Mouse (Mus musculus) stomach, embryonic 16.5 days (tissue): ENCODE measurements around the gene Pde1a. TPM values are rescaled to one million over a fixed set of nuclear protein-coding genes. Genes with fewer than 3 reads are reported as not detected.

Experiments used
- ATAC-seq: fragments of 200-750 bp; cut with Nextera tagmentation; 2 replicates; pipeline ENCODE4 v1.8.0; 2017; ENCODE audit warnings: moderate number of reproducible peaks, moderate TSS enrichment; ENCODE audit not compliant: insufficient read depth, low FRiP score
- H3K27ac ChIP-seq: fragments of 300-500 bp; sonication (generic); 2 replicates; pipeline ENCODE4 v1.5.1; 2014; ENCODE audit warnings: low read length
- H3K27me3 ChIP-seq: fragments of 300-500 bp; sonication (generic); 2 replicates; pipeline ENCODE4 v1.6.1; 2014; ENCODE audit warnings: low read length, control low read depth, mixed read lengths; ENCODE audit not compliant: control insufficient read depth, insufficient read depth
- H3K36me3 ChIP-seq: fragments of 300-500 bp; sonication (generic); 2 replicates; pipeline ENCODE4 v1.6.1; 2014; ENCODE audit warnings: low read length; ENCODE audit not compliant: control insufficient read depth, insufficient read depth
- H3K4me1 ChIP-seq: fragments of 300-500 bp; sonication (generic); 2 replicates; pipeline ENCODE4 v1.6.1; 2014; ENCODE audit warnings: low read length, control low read depth, mixed read lengths; ENCODE audit not compliant: control insufficient read depth, insufficient read depth
- H3K4me2 ChIP-seq: fragments of 300-500 bp; sonication (generic); 2 replicates; pipeline ENCODE4 v1.6.1; 2014; ENCODE audit warnings: low read depth, low read length, mixed read lengths
- H3K4me3 ChIP-seq: fragments of 300-500 bp; sonication (generic); replicated peaks from 2 replicates; pipeline ENCODE4 v1.5.1; 2014; ENCODE audit warnings: mild to moderate bottlenecking, low read length
- H3K9ac ChIP-seq: fragments of 300-500 bp; sonication (generic); 2 replicates; pipeline ENCODE4 v1.6.1; 2014; ENCODE audit warnings: low read length
- H3K9me3 ChIP-seq: fragments of 300-500 bp; sonication (generic); replicated peaks from 2 replicates; pipeline ENCODE4 v1.6.1; 2016; ENCODE audit warnings: low read length, control low read depth; ENCODE audit not compliant: control insufficient read depth
- WGBS: fragments of 180-500 bp; shearing (Covaris S2); extraction: QIAGEN DNeasy Blood & Tissue Kit; methylation state at CpG from one replicate; pipeline ENCODE4 v1.1.7; 2014; 5-methylcytosine and 5-hydroxymethylcytosine counted together
- polyA plus RNA-seq: library from polyadenylated mRNA; unstranded; fragments of >200 nt; fragmentation: Nextera tagmentation; extraction: Ambion mirVana; gene quantifications from 2 replicates; pipeline ENCODE4 v1.2.1, GENCODE M21; 2015

The Pde1a gene
- polyA plus RNA-seq, 1 experiment from 2014 or later, result 37.7 TPM

- Histone ChIP-seq H3K4me2 (no peak overlapping the region), H3K27me3 (no peaks in the 10 kb centered on the region), H3K4me1 (no peaks in the 10 kb centered on the region), H3K9me3 (no peaks in the 10 kb centered on the region), H3K36me3 (no peaks in the 10 kb centered on the region), H3K4me3 (no peak overlapping the region), H3K27ac (no peak overlapping the region), H3K9ac (no peak overlapping the region)
- WGBS, result 72% methylated on average over 1 of the region's 1 CpGs
- no peak for ATAC-seq
These were observed 103.7 kb downstream of the Pde1a start for GRCm38 (mm10) chr2:80025597-80025996.

GRCm38 (mm10) chr2:80025038-80025437 is 104.2 kb downstream of the Pde1a start:
- Histone ChIP-seq H3K27ac (no peak overlapping the region), H3K4me2 (no peak overlapping the region), H3K4me1 (no peaks in the 10 kb centered on the region), H3K9me3 (no peaks in the 10 kb centered on the region), H3K4me3 (no peak overlapping the region), H3K36me3 (no peaks in the 10 kb centered on the region), H3K27me3 (no peaks in the 10 kb centered on the region), H3K9ac (no peak overlapping the region)
- 47% methylated on average over 1 of the region's 1 CpGs for WGBS
- ATAC-seq, result no peak

- H3K4me3 ChIP-seq, result no peak overlapping the region
- 63% methylated on average over 3 of the region's 3 CpGs for WGBS
- H3K9ac ChIP-seq, result no peak overlapping the region
- H3K9me3 ChIP-seq, result no peaks in the 10 kb centered on the region
- ATAC-seq, result no peak; the same call in 1 of the 2 replicates
- H3K36me3 ChIP-seq, result no peaks in the 10 kb centered on the region
- H3K4me1 ChIP-seq, result peaks cover 7% of the 10 kb centered on the region
- H3K27me3 ChIP-seq, result no peaks in the 10 kb centered on the region
- H3K27ac ChIP-seq, result no peak overlapping the region
- no peak overlapping the region for H3K4me2 ChIP-seq
These were observed 115.1 kb downstream of the Pde1a start for GRCm38 (mm10) chr2:80014161-80014560.

- H3K27ac ChIP-seq, result peak overlapping the region; percentile 68; the same call in 1 of the 2 replicates
- 39% methylated on average over 4 of the region's 4 CpGs for WGBS
- peak; percentile 73; the same call in 1 of the 2 replicates for ATAC-seq
These were observed 116.2 kb downstream of the Pde1a start for GRCm38 (mm10) chr2:80013060-80013459.

GRCm38 (mm10) chr2:79999168-79999567 is 130.1 kb downstream of the Pde1a start:
- Histone ChIP-seq H3K27ac (no peak overlapping the region), H3K36me3 (no peaks in the 10 kb centered on the region), H3K27me3 (no peaks in the 10 kb centered on the region), H3K4me3 (no peak overlapping the region), H3K4me1 (no peaks in the 10 kb centered on the region), H3K9me3 (no peaks in the 10 kb centered on the region), H3K9ac (no peak overlapping the region), H3K4me2 (no peak overlapping the region)
- WGBS, result 78% methylated on average over 3 of the region's 3 CpGs
- ATAC-seq, result no peak

More at GRCm38 (mm10) chr2:80013060-80013459, 116.2 kb downstream of the Pde1a start:
- Histone ChIP-seq H3K9me3 (no peaks in the 10 kb centered on the region), H3K27me3 (no peaks in the 10 kb centered on the region), H3K4me1 (peaks cover 7% of the 10 kb centered on the region), H3K4me3 (no peak overlapping the region), H3K36me3 (no peaks in the 10 kb centered on the region), H3K4me2 (no peak overlapping the region), H3K9ac (no peak overlapping the region)

GRCm38 (mm10) chr2:79998460-79998859 is 130.8 kb downstream of the Pde1a start:
- Histone ChIP-seq H3K4me3 (no peak overlapping the region), H3K27me3 (no peaks in the 10 kb centered on the region), H3K4me1 (no peaks in the 10 kb centered on the region), H3K9ac (no peak overlapping the region), H3K27ac (no peak overlapping the region), H3K9me3 (no peaks in the 10 kb centered on the region), H3K4me2 (no peak overlapping the region), H3K36me3 (no peaks in the 10 kb centered on the region)
- 70% methylated on average over 2 of the region's 2 CpGs for WGBS
- no peak for ATAC-seq

GRCm38 (mm10) chr2:79991642-79992041 is 137.6 kb downstream of the Pde1a start:
- no peaks in the 10 kb centered on the region for H3K27me3 ChIP-seq
- WGBS, result 41% methylated on average over 6 of the region's 6 CpGs
- peak overlapping the region; percentile 10; the same call in 1 of the 2 replicates for H3K4me2 ChIP-seq
- no peaks in the 10 kb centered on the region for H3K9me3 ChIP-seq
- H3K9ac ChIP-seq, result no peak overlapping the region
- H3K36me3 ChIP-seq, result no peaks in the 10 kb centered on the region
- no peak overlapping the region for H3K27ac ChIP-seq
- no peaks in the 10 kb centered on the region for H3K4me1 ChIP-seq
- no peak overlapping the region for H3K4me3 ChIP-seq
- peak; percentile 21; the same call in 1 of the 2 replicates for ATAC-seq

GRCm38 (mm10) chr2:79983778-79984177 is 145.5 kb downstream of the Pde1a start:
- Histone ChIP-seq H3K9me3 (no peaks in the 10 kb centered on the region), H3K27me3 (no peaks in the 10 kb centered on the region), H3K4me3 (no peak overlapping the region), H3K27ac (no peak overlapping the region), H3K36me3 (no peaks in the 10 kb centered on the region), H3K9ac (no peak overlapping the region), H3K4me1 (peaks cover 6% of the 10 kb centered on the region), H3K4me2 (no peak overlapping the region)
- WGBS, result 33% methylated on average over 4 of the region's 4 CpGs
- ATAC-seq, result no peak

GRCm38 (mm10) chr2:79983222-79983632 is 146.0 kb downstream of the Pde1a start:
- no peak overlapping the region for H3K4me3 ChIP-seq
- no peaks in the 10 kb centered on the region for H3K9me3 ChIP-seq
- no peaks in the 10 kb centered on the region for H3K36me3 ChIP-seq
- H3K27ac ChIP-seq, result no peak overlapping the region
- peak overlapping the region; percentile 20; the same call in 1 of the 2 replicates for H3K4me2 ChIP-seq
- no peaks in the 10 kb centered on the region for H3K27me3 ChIP-seq
- no peak; the same call in 1 of the 2 replicates for ATAC-seq
- WGBS, result 54% methylated on average over 9 of the region's 9 CpGs
- H3K4me1 ChIP-seq, result peaks cover 6% of the 10 kb centered on the region
- H3K9ac ChIP-seq, result no peak overlapping the region
